Mouse (Mus musculus): ENCODE data around the gene Fbln2. TPM values are rescaled to one million over a fixed set of nuclear protein-coding genes. Genes with fewer than 3 reads are reported as not detected.
A peak's percentile ranks its signal among the peaks of the same experiment; 100 is the strongest.

The Fbln2 gene
- polyA plus RNA-seq, 1 experiment from 2014 or later = 19.5 TPM

- no peak overlapping the region for H3K4me2 ChIP-seq (replicated peaks; ENCODE audit: low read depth)
- no peak overlapping the region for H3K27ac ChIP-seq (ENCODE audit: low read depth, low read length)
- H3K9ac ChIP-seq (ENCODE audit: low read depth, low read length) = no peak overlapping the region
- 43% methylated on average over 7 of the region's 7 CpGs for WGBS
- no peak for TF ChIP-seq CTCF (IDR thresholded peaks at IDR 0.05; ENCODE audit: low read depth)
- H3K27me3 ChIP-seq (replicated peaks; ENCODE audit: control insufficient read depth, insufficient read depth, low read length) = peaks cover 38% of the 10 kb centered on the region
- H3K9me3 ChIP-seq (ENCODE audit: control insufficient read depth) = no peaks in the 10 kb centered on the region
- no peak for ATAC-seq
- no peak overlapping the region for H3K4me3 ChIP-seq (ENCODE audit: low read depth, low read length)
- no peaks in the 10 kb centered on the region for H3K4me1 ChIP-seq (replicated peaks; ENCODE audit: control insufficient read depth, insufficient read depth, low read length)
- H3K36me3 ChIP-seq (ENCODE audit: control insufficient read depth, insufficient read depth) = no peaks in the 10 kb centered on the region
These were observed 70.8 kb downstream of the Fbln2 start for GRCm38 (mm10) chr6:91283031-91283430.

- Histone ChIP-seq H3K27me3 (replicated peaks; ENCODE audit: control insufficient read depth, insufficient read depth, low read length) (peaks cover 38% of the 10 kb centered on the region), H3K4me3 (ENCODE audit: low read depth, low read length) (peak overlapping the region; percentile 21), H3K9ac (ENCODE audit: low read depth, low read length) (no peak overlapping the region), H3K4me2 (replicated peaks; ENCODE audit: low read depth) (peak overlapping the region; percentile 54), H3K36me3 (ENCODE audit: control insufficient read depth, insufficient read depth) (no peaks in the 10 kb centered on the region), H3K4me1 (replicated peaks; ENCODE audit: control insufficient read depth, insufficient read depth, low read length) (no peaks in the 10 kb centered on the region), H3K9me3 (ENCODE audit: control insufficient read depth) (no peaks in the 10 kb centered on the region), H3K27ac (ENCODE audit: low read depth, low read length) (no peak overlapping the region)
- no peak for TF ChIP-seq CTCF (IDR thresholded peaks at IDR 0.05; ENCODE audit: low read depth)
- 7% methylated on average over 35 of the region's 35 CpGs for WGBS
- ATAC-seq = peak; percentile 15; the same call in 1 of the 2 replicates
These were observed 72.5 kb downstream of the Fbln2 start for GRCm38 (mm10) chr6:91284521-91285449.

- Histone ChIP-seq H3K27ac (ENCODE audit: low read depth, low read length) (no peak overlapping the region), H3K4me1 (replicated peaks; ENCODE audit: control insufficient read depth, insufficient read depth, low read length) (no peaks in the 10 kb centered on the region), H3K27me3 (replicated peaks; ENCODE audit: control insufficient read depth, insufficient read depth, low read length) (peaks cover 38% of the 10 kb centered on the region), H3K9ac (ENCODE audit: low read depth, low read length) (no peak overlapping the region), H3K4me2 (replicated peaks; ENCODE audit: low read depth) (peak overlapping the region; percentile 54), H3K4me3 (ENCODE audit: low read depth, low read length) (peak overlapping the region; percentile 21), H3K36me3 (ENCODE audit: control insufficient read depth, insufficient read depth) (no peaks in the 10 kb centered on the region), H3K9me3 (ENCODE audit: control insufficient read depth) (no peaks in the 10 kb centered on the region)
- WGBS = 1% methylated on average over 28 of the region's 28 CpGs
- peak; percentile 94 for TF ChIP-seq CTCF (IDR thresholded peaks at IDR 0.05; ENCODE audit: low read depth)
- ATAC-seq = peak; percentile 37; the same call in 1 of the 2 replicates
These were observed 73.2 kb downstream of the Fbln2 start for GRCm38 (mm10) chr6:91285450-91285790.

GRCm38 (mm10) chr6:91285814-91286545 is 73.7 kb downstream of the Fbln2 start:
- Histone ChIP-seq H3K9ac (ENCODE audit: low read depth, low read length) (no peak overlapping the region), H3K27ac (ENCODE audit: low read depth, low read length) (no peak overlapping the region), H3K4me1 (replicated peaks; ENCODE audit: control insufficient read depth, insufficient read depth, low read length) (no peaks in the 10 kb centered on the region), H3K4me3 (ENCODE audit: low read depth, low read length) (peak overlapping the region; percentile 21; the same call in 1 of the 2 replicates), H3K4me2 (replicated peaks; ENCODE audit: low read depth) (peak overlapping the region; percentile 54), H3K9me3 (ENCODE audit: control insufficient read depth) (no peaks in the 10 kb centered on the region), H3K27me3 (replicated peaks; ENCODE audit: control insufficient read depth, insufficient read depth, low read length) (peaks cover 38% of the 10 kb centered on the region), H3K36me3 (ENCODE audit: control insufficient read depth, insufficient read depth) (no peaks in the 10 kb centered on the region)
- ATAC-seq = no peak
- TF ChIP-seq CTCF (IDR thresholded peaks at IDR 0.05; ENCODE audit: low read depth) = no peak
- 40% methylated on average over 30 of the region's 30 CpGs for WGBS

DNA sequence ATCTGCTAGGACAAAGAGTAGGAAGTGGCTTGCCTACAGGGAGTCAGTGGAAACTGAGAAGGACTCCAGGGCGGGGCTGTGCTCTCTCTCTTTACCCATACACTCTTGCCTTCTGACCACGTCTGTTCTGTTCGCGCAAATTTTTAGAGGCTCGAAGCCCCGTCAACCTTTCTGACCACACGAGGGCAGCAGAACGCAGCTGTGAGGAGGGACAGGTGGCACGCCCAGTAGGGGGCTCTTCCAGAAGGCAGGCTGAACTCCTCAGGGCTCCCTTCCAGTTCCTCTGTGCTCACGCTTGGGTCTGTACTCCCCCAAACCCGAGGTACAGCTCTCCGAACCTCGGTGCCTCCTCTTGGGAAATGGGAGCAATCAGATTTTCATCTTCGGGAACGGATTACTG is 74.4 kb downstream of the Fbln2 start:
- H3K9me3 ChIP-seq (ENCODE audit: control insufficient read depth) = no peaks in the 10 kb centered on the region
- WGBS = 4% methylated on average over 15 of the region's 15 CpGs
- no peaks in the 10 kb centered on the region for H3K36me3 ChIP-seq (ENCODE audit: control insufficient read depth, insufficient read depth)
- no peak overlapping the region for H3K9ac ChIP-seq (ENCODE audit: low read depth, low read length)
- peaks cover 37% of the 10 kb centered on the region for H3K27me3 ChIP-seq (replicated peaks; ENCODE audit: control insufficient read depth, insufficient read depth, low read length)
- H3K27ac ChIP-seq (ENCODE audit: low read depth, low read length) = no peak overlapping the region
- no peak overlapping the region for H3K4me3 ChIP-seq (ENCODE audit: low read depth, low read length)
- H3K4me2 ChIP-seq (replicated peaks; ENCODE audit: low read depth) = no peak overlapping the region
- no peak for ATAC-seq
- H3K4me1 ChIP-seq (replicated peaks; ENCODE audit: control insufficient read depth, insufficient read depth, low read length) = no peaks in the 10 kb centered on the region
- peak; percentile 99 for TF ChIP-seq CTCF (IDR thresholded peaks at IDR 0.05; ENCODE audit: low read depth)

DNA sequence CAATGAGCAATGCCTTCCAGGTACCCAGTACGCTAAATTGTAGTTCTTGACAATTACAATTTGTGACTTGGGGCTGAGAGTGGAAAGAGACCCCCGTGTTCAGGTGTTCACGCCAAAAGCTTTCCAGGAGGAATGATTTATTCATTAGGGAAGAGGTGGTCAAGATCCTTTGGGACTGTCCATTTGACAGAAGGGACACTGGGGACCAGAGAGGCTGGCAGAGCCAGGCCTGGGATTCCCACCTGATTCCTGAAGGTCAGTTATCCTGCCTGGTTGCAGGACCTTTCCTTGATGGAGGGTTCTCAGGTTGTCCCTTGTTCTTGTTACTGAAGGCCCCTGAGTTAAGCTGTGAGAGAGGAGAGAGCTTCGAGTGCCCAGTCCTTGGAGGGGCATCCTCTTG is 74.9 kb downstream of the Fbln2 start:
- ATAC-seq = no peak
- no peak overlapping the region for H3K4me2 ChIP-seq (replicated peaks; ENCODE audit: low read depth)
- no peaks in the 10 kb centered on the region for H3K4me1 ChIP-seq (replicated peaks; ENCODE audit: control insufficient read depth, insufficient read depth, low read length)
- H3K27ac ChIP-seq (ENCODE audit: low read depth, low read length) = no peak overlapping the region
- TF ChIP-seq CTCF (IDR thresholded peaks at IDR 0.05; ENCODE audit: low read depth) = no peak
- H3K27me3 ChIP-seq (replicated peaks; ENCODE audit: control insufficient read depth, insufficient read depth, low read length) = peaks cover 34% of the 10 kb centered on the region
- no peaks in the 10 kb centered on the region for H3K9me3 ChIP-seq (ENCODE audit: control insufficient read depth)
- H3K4me3 ChIP-seq (ENCODE audit: low read depth, low read length) = no peak overlapping the region
- WGBS = 59% methylated on average over 4 of the region's 4 CpGs
- H3K36me3 ChIP-seq (ENCODE audit: control insufficient read depth, insufficient read depth) = no peaks in the 10 kb centered on the region
- H3K9ac ChIP-seq (ENCODE audit: low read depth, low read length) = no peak overlapping the region

All from intestine, postnatal 0 days (tissue).